26 mouse cellular contexts compared by ENCODE assay signal in genomic region chr1:53191234-53191633, GRCm38 (mm10). TPM values are rescaled to one million over a fixed set of nuclear protein-coding genes. Genes with fewer than 3 reads are reported as not detected.
DNase-seq lines count a peak whose midpoint lies in the region; ATAC-seq and TF ChIP-seq lines count a peak whose summit lies in the region.
"Had no signal": no experiment of that assay in that cellular context is flagged by ENCODE, and none has a peak within 500 bp of the region (broad histone marks: within the 10 kb centered on the region; RNA-seq: fewer than 3 reads in every experiment).

No protein-coding gene starts in this region.

- no peak overlapping the region for H3K9ac ChIP-seq in embryonic facial prominence, embryonic 11.5 days (replicated peaks; ENCODE audit: low read length)
- H3K9ac ChIP-seq in midbrain, embryonic 11.5 days (ENCODE audit: low read length): no peak overlapping the region
- no peak overlapping the region for H3K9ac ChIP-seq in midbrain, embryonic 14.5 days (replicated peaks; ENCODE audit: low read length)
- H3K9ac ChIP-seq: embryonic facial prominence, embryonic 12.5 days; forebrain, embryonic 12.5 days; hindbrain, embryonic 13.5 days had no signal

- no peaks in the 10 kb centered on the region for H3K9me3 ChIP-seq in embryonic facial prominence, embryonic 11.5 days (replicated peaks; ENCODE audit: control insufficient read depth, low read length)
- no peaks in the 10 kb centered on the region for H3K9me3 ChIP-seq in embryonic facial prominence, embryonic 10.5 days
- H3K9me3 ChIP-seq in midbrain, embryonic 11.5 days (ENCODE audit: control insufficient read depth, low read length): no peaks in the 10 kb centered on the region
- H3K9me3 ChIP-seq in midbrain, embryonic 14.5 days (ENCODE audit: control insufficient read depth, low read length): no peaks in the 10 kb centered on the region
- H3K9me3 ChIP-seq: embryonic facial prominence, embryonic 12.5 days; forebrain, embryonic 12.5 days; heart, embryonic 10.5 days; hindbrain, embryonic 13.5 days had no signal

- no peaks in the 10 kb centered on the region for H3K36me3 ChIP-seq in embryonic facial prominence, embryonic 11.5 days (replicated peaks; ENCODE audit: control insufficient read depth, insufficient read depth, low read depth, low read length)
- H3K36me3 ChIP-seq in embryonic facial prominence, embryonic 10.5 days (replicated peaks): peaks cover 17% of the 10 kb centered on the region
- no peaks in the 10 kb centered on the region for H3K36me3 ChIP-seq in midbrain, embryonic 11.5 days (ENCODE audit: control insufficient read depth, insufficient read depth, low read length)
- no peaks in the 10 kb centered on the region for H3K36me3 ChIP-seq in midbrain, embryonic 14.5 days (ENCODE audit: control insufficient read depth, insufficient read depth, low read length)

- no peak overlapping the region for H3K27ac ChIP-seq in embryonic facial prominence, embryonic 11.5 days (replicated peaks; ENCODE audit: low read depth, low read length)
- H3K27ac ChIP-seq in embryonic facial prominence, embryonic 10.5 days (replicated peaks): no peak overlapping the region
- H3K27ac ChIP-seq in midbrain, embryonic 11.5 days (ENCODE audit: low read depth, low read length): no peak overlapping the region
- H3K27ac ChIP-seq in midbrain, embryonic 14.5 days (replicated peaks; ENCODE audit: low read depth, low read length): no peak overlapping the region
- H3K27ac ChIP-seq in layer of hippocampus, adult 2 months: no peak overlapping the region
- H3K27ac ChIP-seq: embryonic facial prominence, embryonic 12.5 days; forebrain, embryonic 12.5 days; heart, embryonic 10.5 days; hindbrain, embryonic 13.5 days; hindbrain, postnatal 0 days had no signal

- no peak overlapping the region for H3K4me3 ChIP-seq in embryonic facial prominence, embryonic 11.5 days (ENCODE audit: low read depth, low read length)
- no peak overlapping the region for H3K4me3 ChIP-seq in embryonic facial prominence, embryonic 10.5 days
- H3K4me3 ChIP-seq in midbrain, embryonic 11.5 days (ENCODE audit: low read depth, low read length): no peak overlapping the region
- H3K4me3 ChIP-seq in midbrain, embryonic 14.5 days (replicated peaks; ENCODE audit: low read depth, low read length): no peak overlapping the region
- no peak overlapping the region for H3K4me3 ChIP-seq in layer of hippocampus, adult 2 months
- H3K4me3 ChIP-seq: embryonic facial prominence, embryonic 12.5 days; forebrain, embryonic 12.5 days; heart, embryonic 10.5 days; hindbrain, embryonic 13.5 days had no signal

- 62% methylated on average over 3 of the region's 3 CpGs for WGBS in embryonic facial prominence, embryonic 11.5 days
- WGBS in embryonic facial prominence, embryonic 10.5 days: 59% methylated on average over 3 of the region's 3 CpGs
- 47% methylated on average over 3 of the region's 3 CpGs for WGBS in midbrain, embryonic 11.5 days
- WGBS in midbrain, embryonic 14.5 days: 45% methylated on average over 3 of the region's 3 CpGs

- H3K27me3 ChIP-seq in embryonic facial prominence, embryonic 11.5 days (ENCODE audit: control insufficient read depth, insufficient read depth, low read length): no peaks in the 10 kb centered on the region
- H3K27me3 ChIP-seq in embryonic facial prominence, embryonic 10.5 days (replicated peaks; ENCODE audit: low read depth, poor library complexity, severe bottlenecking): no peaks in the 10 kb centered on the region
- H3K27me3 ChIP-seq in midbrain, embryonic 11.5 days (ENCODE audit: control insufficient read depth, insufficient read depth, low read length): no peaks in the 10 kb centered on the region
- no peaks in the 10 kb centered on the region for H3K27me3 ChIP-seq in midbrain, embryonic 14.5 days (ENCODE audit: control insufficient read depth, insufficient read depth, low read length)
- H3K27me3 ChIP-seq: embryonic facial prominence, embryonic 12.5 days; forebrain, embryonic 12.5 days; hindbrain, embryonic 13.5 days had no signal

- DNase-seq in embryonic facial prominence, embryonic 11.5 days (ENCODE audit: low spot score): peak; percentile 10
- DNase-seq in embryonic facial prominence, embryonic 10.5 days (ENCODE audit: low spot score): no peak
- peak; percentile 85 for DNase-seq in midbrain, embryonic 11.5 days (ENCODE audit: low spot score, missing footprints)
- no peak for DNase-seq in midbrain, embryonic 14.5 days
- DNase-seq in forelimb bud, embryonic 11.5 days (ENCODE audit: low read depth, low spot score): peak; percentile 16
- DNase-seq in layer of hippocampus, adult 2 months (ENCODE audit: low spot score in 2 of 2): no peak
- no peak for DNase-seq in cerebellum, postnatal 25 days
- DNase-seq: adrenal gland, postnatal 10 days; cerebellum, adult 11 months; cerebellum, adult 9-10 months; heart, adult 18-20 months; heart, postnatal 10 days; kidney, adult 11 months had no signal

- no peak for ATAC-seq in embryonic facial prominence, embryonic 11.5 days (replicated peaks; ENCODE audit: insufficient number of reproducible peaks, low FRiP score, low TSS enrichment, low read depth)
- no peak for ATAC-seq in midbrain, embryonic 11.5 days (ENCODE audit: low FRiP score)
- no peak for ATAC-seq in midbrain, embryonic 14.5 days (ENCODE audit: low FRiP score, low TSS enrichment)
- ATAC-seq: forebrain, embryonic 16.5 days; hindbrain, postnatal 0 days had no signal

- no peak overlapping the region for H3K4me2 ChIP-seq in embryonic facial prominence, embryonic 11.5 days (ENCODE audit: low read depth, low read length)
- no peak overlapping the region for H3K4me2 ChIP-seq in midbrain, embryonic 11.5 days
- H3K4me2 ChIP-seq in midbrain, embryonic 14.5 days (ENCODE audit: low read length): no peak overlapping the region
- H3K4me2 ChIP-seq: embryonic facial prominence, embryonic 12.5 days; forebrain, embryonic 12.5 days; hindbrain, embryonic 13.5 days had no signal

- H3K4me1 ChIP-seq in embryonic facial prominence, embryonic 11.5 days (ENCODE audit: control insufficient read depth, insufficient read depth, low read length): no peaks in the 10 kb centered on the region
- H3K4me1 ChIP-seq in embryonic facial prominence, embryonic 10.5 days: no peaks in the 10 kb centered on the region
- H3K4me1 ChIP-seq in midbrain, embryonic 11.5 days (ENCODE audit: control insufficient read depth, insufficient read depth, low read length): no peaks in the 10 kb centered on the region
- H3K4me1 ChIP-seq in midbrain, embryonic 14.5 days (ENCODE audit: control insufficient read depth, insufficient read depth, low read length): no peaks in the 10 kb centered on the region
- H3K4me1 ChIP-seq: embryonic facial prominence, embryonic 12.5 days; forebrain, embryonic 12.5 days; hindbrain, embryonic 13.5 days had no signal

- no peak for TF ChIP-seq CTCF in layer of hippocampus, adult 2 months (conservative IDR thresholded peaks at IDR 0.05)

RNA-seq across cellular contexts. Expression of gene 1700019A02Rik, which starts 3.8 kb away (rescaled TPM):
- polyA plus RNA-seq in embryonic facial prominence, embryonic 11.5 days (2014; fragmentation: Nextera tagmentation; extraction: Ambion mirVana): not detected in 2 replicates
- polyA plus RNA-seq in embryonic facial prominence, embryonic 10.5 days (2016; fragmentation: Nextera tagmentation; extraction: Ambion mirVana): not detected in 2 replicates
- polyA plus RNA-seq in midbrain, embryonic 11.5 days (2014; fragmentation: Nextera tagmentation; extraction: Ambion mirVana): 0.30 TPM in 1 of 2 replicates, not detected in the other
- not detected in 2 replicates for polyA plus RNA-seq in midbrain, embryonic 14.5 days (2014; fragmentation: Nextera tagmentation; extraction: Ambion mirVana)
- not detected for total RNA-seq in layer of hippocampus, adult 2 months (2021)
- total RNA-seq: adrenal gland, postnatal 10 days; adrenal gland, postnatal 4 days; gastrocnemius, adult 18-20 months; gastrocnemius, postnatal 4 days; heart, adult 18-20 months; heart, postnatal 10 days; hematopoietic stem cell, adult 5-6 weeks; hindbrain, postnatal 0 days had no signal
- polyA plus RNA-seq: brain, embryonic 14.5 days; embryonic facial prominence, embryonic 12.5 days; forebrain, embryonic 12.5 days; forebrain, embryonic 16.5 days; heart, embryonic 10.5 days; heart, embryonic 14.5 days; hindbrain, embryonic 13.5 days; hindbrain, postnatal 0 days; intestine, embryonic 14.5 days had no signal

Comparison
In these comparisons a context has a peak if more than half of its experiments do, and no peak if none do; other contexts are left out.
1. DNase-seq: peak in embryonic facial prominence, embryonic 11.5 days (single experiment), midbrain, embryonic 11.5 days (single experiment) and forelimb bud, embryonic 11.5 days (single experiment); none in embryonic facial prominence, embryonic 10.5 days (single experiment), midbrain, embryonic 14.5 days (single experiment), layer of hippocampus, adult 2 months (0 of 2) and cerebellum, postnatal 25 days (0 of 2).